Mouse (Mus musculus) liver, embryonic 16.5 days (tissue): ENCODE data around the gene Ndufb3. TPM values are rescaled to one million over a fixed set of nuclear protein-coding genes. Genes with fewer than 3 reads are reported as not detected.
"Not testable (repeated sequence)": the region's sequence is repeated elsewhere in the genome, so short reads cannot be mapped to it uniquely, and the experiment has no call there.

Experiments
- ATAC-seq: fragments of 200-750 bp; cut with Nextera tagmentation; 2 replicates; pipeline ENCODE4 v1.8.0; 2017; ENCODE audit warnings: low read depth, mild to moderate bottlenecking, moderate number of reproducible peaks, moderate library complexity
- H3K27ac ChIP-seq: fragments of 300-500 bp; sonication (generic); 2 replicates; pipeline ENCODE4 v1.5.1; 2014; ENCODE audit warnings: mild to moderate bottlenecking, low read length
- H3K27me3 ChIP-seq: fragments of 300-500 bp; sonication (generic); 2 replicates; pipeline ENCODE4 v1.6.1; 2014; ENCODE audit warnings: low read depth, low read length, mixed read lengths; ENCODE audit not compliant: control insufficient read depth, insufficient read depth
- H3K36me3 ChIP-seq: fragments of 300-500 bp; sonication (generic); 2 replicates; pipeline ENCODE4 v1.6.1; 2014; ENCODE audit warnings: mild to moderate bottlenecking; ENCODE audit not compliant: control insufficient read depth, insufficient read depth
- H3K4me1 ChIP-seq: fragments of 300-500 bp; sonication (generic); 2 replicates; pipeline ENCODE4 v1.6.1; 2014; ENCODE audit warnings: low read depth, low read length, mixed read lengths; ENCODE audit not compliant: control insufficient read depth
- H3K4me2 ChIP-seq: fragments of 300-500 bp; sonication (generic); 2 replicates; pipeline ENCODE4 v1.6.1; 2014; ENCODE audit warnings: low read depth, low read length, mixed read lengths
- H3K4me3 ChIP-seq: fragments of 300-500 bp; sonication (generic); 2 replicates; pipeline ENCODE4 v1.5.1; 2014; ENCODE audit warnings: low read depth, mild to moderate bottlenecking, low read length
- H3K9ac ChIP-seq: fragments of 300-500 bp; sonication (generic); 2 replicates; pipeline ENCODE4 v1.6.1; 2014; ENCODE audit warnings: low read depth, low read length
- H3K9me3 ChIP-seq: fragments of 300-500 bp; sonication (generic); replicated peaks from 2 replicates; pipeline ENCODE4 v1.6.1; 2016; ENCODE audit warnings: low read length; ENCODE audit not compliant: control insufficient read depth
- WGBS: fragments of 180-500 bp; shearing (Covaris S2); extraction: QIAGEN DNeasy Blood & Tissue Kit; methylation state at CpG from one replicate; pipeline ENCODE4 v1.1.7; 2014; ENCODE audit not compliant: insufficient replicate concordance; 5-methylcytosine and 5-hydroxymethylcytosine counted together
- polyA plus RNA-seq: library from polyadenylated mRNA; unstranded; fragments of >200 nt; fragmentation: Nextera tagmentation; extraction: Ambion mirVana; gene quantifications from 2 replicates; pipeline ENCODE4 v1.2.1, GENCODE M21; 2015

Ndufb3 gene
- polyA plus RNA-seq, 1 experiment from 2014 or later: 82.7 TPM

DNA sequence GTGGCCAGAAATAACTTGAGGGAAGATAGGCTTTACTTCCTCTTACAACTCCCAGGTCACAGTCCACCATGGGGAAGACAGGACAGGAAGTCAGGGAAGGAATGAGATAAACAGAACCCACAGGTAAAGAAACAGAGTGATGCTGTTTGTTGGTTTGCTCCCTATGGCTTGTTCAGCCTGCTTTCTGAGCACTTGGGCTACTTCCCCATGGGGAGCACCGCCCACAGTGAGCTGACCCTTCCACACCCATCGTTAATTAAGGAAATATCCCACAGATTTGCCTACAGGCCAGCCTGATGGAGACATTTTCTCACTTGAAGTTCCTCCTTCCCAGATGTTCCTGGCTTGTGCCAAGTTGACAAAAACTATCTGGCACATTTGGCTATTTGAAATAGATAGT is 42.7 kb downstream of the Ndufb3 start:
- H3K27me3 ChIP-seq, H3K4me3 ChIP-seq, H3K4me2 ChIP-seq, H3K4me1 ChIP-seq, H3K9me3 ChIP-seq, H3K36me3 ChIP-seq, ATAC-seq, H3K27ac ChIP-seq, H3K9ac ChIP-seq: not testable (repeated sequence)
- WGBS: 50% methylated on average over 1 of the region's 2 CpGs

Other genes starting within 250 kb of the Ndufb3 start
- gene Bzw1, start 193.5 kb upstream of the Ndufb3 start, polyA plus RNA-seq: 111 and 117 TPM in 2 replicates
- gene Clk1, start 162.3 kb upstream of the Ndufb3 start, polyA plus RNA-seq: 84.0 and 92.6 TPM in 2 replicates
- gene Nif3l1, start 141.2 kb upstream of the Ndufb3 start, polyA plus RNA-seq: 10.4 and 11.5 TPM in 2 replicates
- 16.5 and 19.6 TPM in 2 replicates for gene Ppil3, start 140.9 kb upstream of the Ndufb3 start, polyA plus RNA-seq
- gene Orc2, start 81.3 kb upstream of the Ndufb3 start, polyA plus RNA-seq: 22.6 and 24.5 TPM in 2 replicates
- gene Fam126b, start 61 bp upstream of the Ndufb3 start, polyA plus RNA-seq: 4.1 and 4.4 TPM in 2 replicates
- not detected in 2 replicates for gene Als2cr12, start 109.6 kb downstream of the Ndufb3 start, polyA plus RNA-seq
- gene Cflar, start 125.1 kb downstream of the Ndufb3 start, polyA plus RNA-seq: 18.3 and 19.1 TPM in 2 replicates
- 13.9 and 15.6 TPM in 2 replicates for gene Casp8, start 209.0 kb downstream of the Ndufb3 start, polyA plus RNA-seq